Mouse (Mus musculus) hindbrain, embryonic 15.5 days (tissue): ENCODE measurements around the gene Rasa2. TPM values are rescaled to one million over a fixed set of nuclear protein-coding genes. Genes with fewer than 3 reads are reported as not detected.

Experiments used
- ATAC-seq: fragments of 200-750 bp; cut with Nextera tagmentation; 2 replicates; pipeline ENCODE4 v1.8.0; 2017; ENCODE audit warnings: low read depth, moderate number of reproducible peaks, moderate TSS enrichment; ENCODE audit not compliant: low FRiP score
- H3K27ac ChIP-seq: fragments of 300-500 bp; sonication (generic); replicated peaks from 2 replicates; pipeline ENCODE4 v1.5.1; 2015; ENCODE audit warnings: mild to moderate bottlenecking, inconsistent platforms
- H3K27me3 ChIP-seq: fragments of 300-500 bp; sonication (generic); 2 replicates; pipeline ENCODE4 v1.6.1; 2015; ENCODE audit warnings: control low read depth, inconsistent platforms
- H3K36me3 ChIP-seq: fragments of 300-500 bp; sonication (generic); 2 replicates; pipeline ENCODE4 v1.6.1; 2015; ENCODE audit warnings: control low read depth, inconsistent platforms
- H3K4me1 ChIP-seq: fragments of 300-500 bp; sonication (generic); replicated peaks from 2 replicates; pipeline ENCODE4 v1.6.1; 2015; ENCODE audit warnings: control low read depth, inconsistent platforms
- H3K4me2 ChIP-seq: fragments of 300-500 bp; sonication (generic); 2 replicates; pipeline ENCODE4 v1.6.1; 2015; ENCODE audit warnings: moderate library complexity, mild to moderate bottlenecking, inconsistent platforms
- H3K4me3 ChIP-seq: fragments of 300-500 bp; sonication (generic); 2 replicates; pipeline ENCODE4 v1.5.1; 2015; ENCODE audit warnings: mild to moderate bottlenecking, inconsistent platforms
- H3K9ac ChIP-seq: fragments of 300-500 bp; sonication (generic); 2 replicates; pipeline ENCODE4 v1.6.1; 2015; ENCODE audit warnings: inconsistent platforms
- H3K9me3 ChIP-seq: fragments of 300-500 bp; sonication (generic); 2 replicates; pipeline ENCODE4 v1.6.1; 2016; ENCODE audit warnings: control low read depth, inconsistent platforms
- WGBS: fragments of 180-500 bp; shearing (Covaris S2); methylation state at CpG from one replicate; pipeline ENCODE4 v1.1.7; 2015; 5-methylcytosine and 5-hydroxymethylcytosine counted together
- polyA plus RNA-seq: library from polyadenylated mRNA; unstranded; fragments of >200 nt; fragmentation: Nextera tagmentation; extraction: Ambion mirVana; gene quantifications from 2 replicates; pipeline ENCODE4 v1.2.1, GENCODE M21; 2015

The Rasa2 gene
- polyA plus RNA-seq, 1 experiment from 2014 or later, result 16.5 TPM

GRCm38 (mm10) chr9:96636423-96637156 is 5.2 kb upstream of the Rasa2 start:
- 0 out of 2 replicates have a peak, but pooled peaks cover 3% of the 10 kb centered on the region for H3K4me1 ChIP-seq
- ATAC-seq, result no peak
- WGBS, result 51% methylated on average over 9 of the region's 9 CpGs
- no peaks in the 10 kb centered on the region for H3K9me3 ChIP-seq
- H3K27me3 ChIP-seq, result peaks cover 3% of the 10 kb centered on the region; the same call in 1 of the 2 replicates
- H3K4me3 ChIP-seq, result no peak overlapping the region
- H3K36me3 ChIP-seq, result no peaks in the 10 kb centered on the region
- no peak overlapping the region for H3K9ac ChIP-seq
- no peak overlapping the region for H3K4me2 ChIP-seq
- H3K27ac ChIP-seq, result no peak overlapping the region

GRCm38 (mm10) chr9:96635899-96636298 is 4.5 kb upstream of the Rasa2 start:
- ATAC-seq, result no peak
- H3K9ac ChIP-seq, result no peak overlapping the region
- H3K27me3 ChIP-seq, result peaks cover 3% of the 10 kb centered on the region; the same call in 1 of the 2 replicates
- H3K4me2 ChIP-seq, result no peak overlapping the region
- no peak overlapping the region for H3K4me3 ChIP-seq
- 0 out of 2 replicates have a peak, but pooled peaks cover 3% of the 10 kb centered on the region for H3K4me1 ChIP-seq
- 85% methylated on average over 3 of the region's 3 CpGs for WGBS
- H3K27ac ChIP-seq, result no peak overlapping the region
- H3K9me3 ChIP-seq, result no peaks in the 10 kb centered on the region
- H3K36me3 ChIP-seq, result no peaks in the 10 kb centered on the region

- no peak overlapping the region for H3K27ac ChIP-seq
- 0 out of 2 replicates have a peak, but pooled peaks cover 3% of the 10 kb centered on the region for H3K4me1 ChIP-seq
- no peak for ATAC-seq
- H3K9me3 ChIP-seq, result no peaks in the 10 kb centered on the region
- no peak overlapping the region for H3K9ac ChIP-seq
- H3K36me3 ChIP-seq, result no peaks in the 10 kb centered on the region
- H3K4me2 ChIP-seq, result no peak overlapping the region
- H3K27me3 ChIP-seq, result peaks cover 3% of the 10 kb centered on the region; the same call in 1 of the 2 replicates
- H3K4me3 ChIP-seq, result no peak overlapping the region
- WGBS, result 72% methylated on average over 6 of the region's 6 CpGs
Observed at GRCm38 (mm10) chr9:96635176-96635575, 3.8 kb upstream of the Rasa2 start.

GRCm38 (mm10) chr9:96633771-96634170 is 2.4 kb upstream of the Rasa2 start:
- WGBS, result 91% methylated on average over 2 of the region's 2 CpGs
- Histone ChIP-seq H3K27ac (no peak overlapping the region), H3K36me3 (no peaks in the 10 kb centered on the region), H3K9ac (no peak overlapping the region), H3K9me3 (no peaks in the 10 kb centered on the region), H3K4me1 (peaks cover 16% of the 10 kb centered on the region), H3K4me2 (no peak overlapping the region), H3K4me3 (no peak overlapping the region), H3K27me3 (peaks cover 3% of the 10 kb centered on the region; the same call in 1 of the 2 replicates)
- no peak for ATAC-seq

GRCm38 (mm10) chr9:96632756-96633155 is 1.3 kb upstream of the Rasa2 start:
- WGBS, result 60% methylated on average over 7 of the region's 7 CpGs
- Histone ChIP-seq H3K27ac (no peak overlapping the region), H3K27me3 (peaks cover 3% of the 10 kb centered on the region; the same call in 1 of the 2 replicates), H3K9ac (no peak overlapping the region), H3K4me3 (no peak overlapping the region), H3K36me3 (no peaks in the 10 kb centered on the region), H3K4me1 (peaks cover 21% of the 10 kb centered on the region), H3K9me3 (no peaks in the 10 kb centered on the region), H3K4me2 (no peak overlapping the region)
- no peak for ATAC-seq

- peak overlapping the region; percentile 71 for H3K4me2 ChIP-seq
- peak overlapping the region; percentile 77 for H3K4me3 ChIP-seq
- H3K4me1 ChIP-seq, result peaks cover 24% of the 10 kb centered on the region
- H3K36me3 ChIP-seq, result no peaks in the 10 kb centered on the region
- H3K27me3 ChIP-seq, result peaks cover 3% of the 10 kb centered on the region; the same call in 1 of the 2 replicates
- H3K9ac ChIP-seq, result no peak overlapping the region
- WGBS, result 65% methylated on average over 6 of the region's 6 CpGs
- no peak for ATAC-seq
- no peaks in the 10 kb centered on the region for H3K9me3 ChIP-seq
- H3K27ac ChIP-seq, result no peak overlapping the region
Observed at GRCm38 (mm10) chr9:96632073-96632690, 765 bp upstream of the Rasa2 start.

- Histone ChIP-seq H3K27me3 (peaks cover 3% of the 10 kb centered on the region; the same call in 1 of the 2 replicates), H3K4me1 (peaks cover 24% of the 10 kb centered on the region), H3K27ac (peak overlapping the region; percentile 96), H3K4me2 (peak overlapping the region; percentile 71), H3K9ac (peak overlapping the region; percentile 90), H3K36me3 (no peaks in the 10 kb centered on the region), H3K4me3 (peak overlapping the region; percentile 77), H3K9me3 (no peaks in the 10 kb centered on the region)
- under 1% methylated on average over 80 of the region's 105 CpGs for WGBS
- ATAC-seq, result peak; percentile 85
Observed at GRCm38 (mm10) chr9:96630571-96631388, 637 bp downstream of the Rasa2 start.

GRCm38 (mm10) chr9:96629151-96629550 is 2.3 kb downstream of the Rasa2 start:
- H3K4me3 ChIP-seq, result no peak overlapping the region
- H3K27me3 ChIP-seq, result peaks cover 3% of the 10 kb centered on the region; the same call in 1 of the 2 replicates
- H3K27ac ChIP-seq, result no peak overlapping the region
- 78% methylated on average over 4 of the region's 4 CpGs for WGBS
- H3K9me3 ChIP-seq, result no peaks in the 10 kb centered on the region
- no peaks in the 10 kb centered on the region for H3K36me3 ChIP-seq
- H3K9ac ChIP-seq, result no peak overlapping the region
- no peak overlapping the region for H3K4me2 ChIP-seq
- peaks cover 24% of the 10 kb centered on the region for H3K4me1 ChIP-seq
- ATAC-seq, result no peak

- Histone ChIP-seq H3K9me3 (no peaks in the 10 kb centered on the region), H3K9ac (no peak overlapping the region), H3K4me3 (no peak overlapping the region), H3K4me1 (peaks cover 24% of the 10 kb centered on the region), H3K4me2 (no peak overlapping the region), H3K36me3 (no peaks in the 10 kb centered on the region), H3K27ac (no peak overlapping the region), H3K27me3 (0 out of 2 replicates have a peak, but pooled peaks cover 3% of the 10 kb centered on the region)
- 57% methylated on average over 5 of the region's 5 CpGs for WGBS
- ATAC-seq, result no peak
Observed at GRCm38 (mm10) chr9:96627557-96628085, 3.8 kb downstream of the Rasa2 start.

- Histone ChIP-seq H3K9ac (no peak overlapping the region), H3K27ac (no peak overlapping the region), H3K4me1 (peaks cover 24% of the 10 kb centered on the region), H3K4me2 (no peak overlapping the region), H3K27me3 (no peaks in the 10 kb centered on the region), H3K9me3 (no peaks in the 10 kb centered on the region), H3K4me3 (no peak overlapping the region), H3K36me3 (no peaks in the 10 kb centered on the region)
- 81% methylated on average over 1 of the region's 1 CpGs for WGBS
- no peak for ATAC-seq
Observed at GRCm38 (mm10) chr9:96627042-96627441, 4.4 kb downstream of the Rasa2 start.

GRCm38 (mm10) chr9:96618448-96619176 is 12.8 kb downstream of the Rasa2 start:
- H3K4me1 ChIP-seq, result no peaks in the 10 kb centered on the region
- no peaks in the 10 kb centered on the region for H3K9me3 ChIP-seq
- no peak overlapping the region for H3K27ac ChIP-seq
- ATAC-seq, result no peak
- H3K9ac ChIP-seq, result no peak overlapping the region
- no peaks in the 10 kb centered on the region for H3K27me3 ChIP-seq
- H3K4me2 ChIP-seq, result no peak overlapping the region
- no peak overlapping the region for H3K4me3 ChIP-seq
- WGBS, result 80% methylated on average over 4 of the region's 4 CpGs
- no peaks in the 10 kb centered on the region for H3K36me3 ChIP-seq
